Mouse (Mus musculus) forebrain, embryonic 12.5 days (tissue): Measurements from ENCODE around the gene Hgd. TPM values are rescaled to one million over a fixed set of nuclear protein-coding genes. Genes with fewer than 3 reads are reported as not detected.

Source experiments
- ATAC-seq: fragments of 200-750 bp; cut with Nextera tagmentation; 2 replicates; pipeline ENCODE4 v1.8.0; 2017; ENCODE audit warnings: moderate TSS enrichment; ENCODE audit not compliant: low FRiP score
- H3K27ac ChIP-seq: fragments of 300-500 bp; sonication (generic); 2 replicates; pipeline ENCODE4 v1.5.1; 2016; ENCODE audit warnings: mild to moderate bottlenecking
- H3K27me3 ChIP-seq: fragments of 300-500 bp; sonication (generic); 2 replicates; pipeline ENCODE4 v1.6.1; 2016; ENCODE audit warnings: mild to moderate bottlenecking
- H3K36me3 ChIP-seq: fragments of 300-500 bp; sonication (generic); replicated peaks from 2 replicates; pipeline ENCODE4 v1.6.1; 2016; ENCODE audit warnings: mild to moderate bottlenecking
- H3K4me1 ChIP-seq: fragments of 300-500 bp; sonication (generic); 2 replicates; pipeline ENCODE4 v1.6.1; 2016
- H3K4me2 ChIP-seq: fragments of 300-500 bp; sonication (generic); 2 replicates; pipeline ENCODE4 v1.6.1; 2016; ENCODE audit warnings: mild to moderate bottlenecking, moderate library complexity
- H3K4me3 ChIP-seq: fragments of 300-500 bp; sonication (generic); replicated peaks from 2 replicates; pipeline ENCODE4 v1.5.1; 2016; ENCODE audit warnings: mild to moderate bottlenecking
- H3K9ac ChIP-seq: fragments of 300-500 bp; sonication (generic); 2 replicates; pipeline ENCODE4 v1.6.1; 2016; ENCODE audit warnings: mild to moderate bottlenecking
- H3K9me3 ChIP-seq: fragments of 300-500 bp; sonication (generic); 2 replicates; pipeline ENCODE4 v1.6.1; 2016
- WGBS: fragments of 180-500 bp; shearing (Covaris S2); methylation state at CpG from one replicate; pipeline ENCODE4 v1.1.7; 2016; 5-methylcytosine and 5-hydroxymethylcytosine counted together
- polyA plus RNA-seq: library from polyadenylated mRNA; unstranded; fragments of >200 nt; fragmentation: Nextera tagmentation; extraction: Ambion mirVana; gene quantifications from 2 replicates; pipeline ENCODE4 v1.2.1, GENCODE M21; 2016

Gene Hgd
- polyA plus RNA-seq, 1 experiment from 2014 or later, result 0.45 TPM

DNA sequence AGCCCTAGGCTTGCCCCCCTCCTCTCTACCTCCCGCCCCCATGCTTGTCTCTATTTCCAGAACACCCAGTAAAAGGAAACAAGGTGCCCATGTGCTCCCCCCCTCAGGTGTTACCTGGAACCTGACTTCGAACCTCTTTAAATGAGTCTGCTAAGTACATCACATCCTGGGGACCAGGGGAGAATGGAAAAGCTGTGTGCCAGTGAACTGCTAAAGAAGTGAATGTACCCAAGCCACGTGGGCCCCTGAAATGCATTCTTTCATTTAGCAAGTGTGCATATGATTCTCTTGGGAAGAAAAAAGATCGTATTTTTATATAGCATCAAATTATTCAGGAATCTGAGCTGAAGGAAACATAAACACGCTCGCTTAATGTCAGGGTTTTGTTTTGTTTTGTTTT, 3.8 kb downstream of the Hgd start:
- peak overlapping the region; percentile 95 for H3K27ac ChIP-seq
- no peaks in the 10 kb centered on the region for H3K27me3 ChIP-seq
- peaks cover 45% of the 10 kb centered on the region for H3K4me1 ChIP-seq
- H3K36me3 ChIP-seq, result no peaks in the 10 kb centered on the region
- H3K9me3 ChIP-seq, result no peaks in the 10 kb centered on the region
- peak overlapping the region; percentile 54; the same call in 1 of the 2 replicates for H3K9ac ChIP-seq
- H3K4me3 ChIP-seq, result peak overlapping the region; percentile 16; the same call in 1 of the 2 replicates
- 22% methylated on average over 6 of the region's 6 CpGs for WGBS
- no peak for ATAC-seq
- peak overlapping the region; percentile 51 for H3K4me2 ChIP-seq

DNA sequence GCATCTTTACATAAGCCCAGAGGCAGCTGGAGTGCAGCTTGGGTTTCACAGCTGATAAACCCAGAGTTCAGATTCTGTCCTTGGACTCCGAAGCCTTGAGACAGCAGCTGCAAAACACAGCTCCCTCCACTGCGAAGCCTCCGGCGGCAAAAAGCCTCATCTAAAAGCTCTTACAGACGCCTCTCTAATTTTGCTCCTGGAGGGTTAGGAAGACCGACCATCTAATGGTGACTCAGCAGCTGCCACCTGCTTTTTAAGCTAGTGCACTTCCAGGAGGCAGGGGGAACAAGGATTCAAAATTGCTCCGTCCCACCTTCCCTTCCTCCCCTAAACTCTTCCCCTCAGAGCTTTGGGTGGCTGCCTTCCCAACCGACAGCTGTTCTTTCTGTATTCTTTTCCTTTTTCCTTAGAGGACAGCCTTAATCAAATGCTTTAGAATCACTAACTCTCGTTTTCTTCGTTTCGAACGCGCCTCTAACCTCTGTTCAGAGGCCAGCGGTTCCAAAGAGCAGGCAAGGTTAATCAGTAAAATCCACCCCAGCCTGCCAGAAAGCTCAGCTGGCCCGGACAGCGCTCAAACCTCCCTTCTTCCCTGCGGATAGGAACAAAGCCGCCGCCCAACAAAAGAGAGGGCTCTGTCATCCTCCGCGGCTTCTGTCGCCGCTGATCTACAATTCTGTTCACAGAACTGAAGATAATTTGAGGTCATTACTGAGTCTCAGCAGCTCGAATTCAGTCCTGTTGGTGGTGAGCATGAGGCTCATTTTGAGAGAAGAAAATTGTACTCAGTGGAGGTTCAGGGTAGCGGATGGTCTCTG, 4.5 kb downstream of the Hgd start:
- Histone ChIP-seq H3K4me1 (peaks cover 45% of the 10 kb centered on the region), H3K27ac (peak overlapping the region; percentile 95), H3K4me2 (peak overlapping the region; percentile 51), H3K27me3 (no peaks in the 10 kb centered on the region), H3K9ac (peak overlapping the region; percentile 54; the same call in 1 of the 2 replicates), H3K36me3 (no peaks in the 10 kb centered on the region), H3K4me3 (peak overlapping the region; percentile 16), H3K9me3 (no peaks in the 10 kb centered on the region)
- peak; percentile 88 for ATAC-seq
- 2% methylated on average over 25 of the region's 25 CpGs for WGBS

GRCm38 (mm10) chr16:37585129-37585563, 5.2 kb downstream of the Hgd start:
- no peak overlapping the region for H3K9ac ChIP-seq
- H3K4me2 ChIP-seq, result peak overlapping the region; percentile 51
- no peaks in the 10 kb centered on the region for H3K9me3 ChIP-seq
- H3K36me3 ChIP-seq, result no peaks in the 10 kb centered on the region
- no peak overlapping the region for H3K4me3 ChIP-seq
- ATAC-seq, result peak; percentile 39
- H3K27ac ChIP-seq, result peak overlapping the region; percentile 95
- peaks cover 51% of the 10 kb centered on the region for H3K4me1 ChIP-seq
- H3K27me3 ChIP-seq, result no peaks in the 10 kb centered on the region
- WGBS, result 47% methylated on average over 8 of the region's 8 CpGs

DNA sequence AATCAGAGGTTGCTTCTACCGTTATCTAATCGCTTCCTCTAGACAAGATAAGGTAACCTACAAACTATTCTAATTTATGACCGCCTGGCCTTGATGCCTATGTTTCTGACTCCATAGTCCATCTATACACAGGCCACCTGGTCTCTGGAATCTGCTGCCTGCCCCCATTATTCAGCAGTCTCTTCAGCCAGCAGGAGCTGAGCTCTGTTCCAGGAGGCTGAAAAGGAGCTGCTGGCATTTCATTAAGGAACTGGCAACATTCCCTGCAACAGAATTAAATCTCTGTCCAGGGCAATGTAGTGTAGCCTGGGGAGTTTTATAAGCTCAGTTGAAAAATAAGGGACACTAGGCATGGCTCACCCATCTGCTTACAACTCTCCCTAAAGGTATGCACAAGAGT, 11.0 kb downstream of the Hgd start:
- Histone ChIP-seq H3K4me3 (no peak overlapping the region), H3K9me3 (no peaks in the 10 kb centered on the region), H3K4me2 (no peak overlapping the region), H3K9ac (no peak overlapping the region), H3K27me3 (no peaks in the 10 kb centered on the region), H3K27ac (no peak overlapping the region), H3K36me3 (no peaks in the 10 kb centered on the region), H3K4me1 (peaks cover 10% of the 10 kb centered on the region; the same call in 1 of the 2 replicates)
- 88% methylated on average over 3 of the region's 3 CpGs for WGBS
- ATAC-seq, result no peak

- WGBS, result 93% methylated on average over 8 of the region's 8 CpGs
- Histone ChIP-seq H3K9me3 (no peaks in the 10 kb centered on the region), H3K4me2 (no peak overlapping the region), H3K9ac (no peak overlapping the region), H3K4me1 (peaks cover 10% of the 10 kb centered on the region; the same call in 1 of the 2 replicates), H3K27ac (no peak overlapping the region), H3K27me3 (no peaks in the 10 kb centered on the region), H3K4me3 (no peak overlapping the region), H3K36me3 (no peaks in the 10 kb centered on the region)
- no peak for ATAC-seq
Measured at GRCm38 (mm10) chr16:37591551-37591950, 11.6 kb downstream of the Hgd start.

GRCm38 (mm10) chr16:37597412-37597811, 17.5 kb downstream of the Hgd start:
- ATAC-seq, result no peak
- no peaks in the 10 kb centered on the region for H3K36me3 ChIP-seq
- H3K4me1 ChIP-seq, result no peaks in the 10 kb centered on the region
- H3K9ac ChIP-seq, result no peak overlapping the region
- 80% methylated on average over 5 of the region's 5 CpGs for WGBS
- no peaks in the 10 kb centered on the region for H3K9me3 ChIP-seq
- no peak overlapping the region for H3K27ac ChIP-seq
- H3K4me2 ChIP-seq, result no peak overlapping the region
- no peaks in the 10 kb centered on the region for H3K27me3 ChIP-seq
- H3K4me3 ChIP-seq, result no peak overlapping the region

DNA sequence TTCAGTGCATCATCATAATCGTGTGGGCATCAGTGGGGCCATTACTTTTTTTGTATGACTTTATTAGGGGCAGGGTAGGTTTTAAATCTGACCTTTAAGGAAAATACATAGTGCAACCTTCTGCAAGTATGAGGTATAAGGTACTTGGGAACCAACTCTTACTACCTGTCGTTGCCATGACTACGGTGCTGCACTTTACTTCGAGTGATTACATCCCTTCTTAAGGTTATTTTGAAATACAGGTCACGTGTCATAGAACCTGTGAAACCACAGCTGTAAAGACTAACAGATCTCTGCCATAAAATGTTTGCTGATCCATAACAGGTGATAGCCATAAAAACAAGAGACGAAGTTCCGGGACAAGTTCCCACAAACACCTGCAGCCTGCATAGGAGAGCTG, 18.5 kb downstream of the Hgd start:
- Histone ChIP-seq H3K4me2 (no peak overlapping the region), H3K4me3 (no peak overlapping the region), H3K27ac (no peak overlapping the region), H3K4me1 (no peaks in the 10 kb centered on the region), H3K36me3 (no peaks in the 10 kb centered on the region), H3K9ac (no peak overlapping the region), H3K27me3 (no peaks in the 10 kb centered on the region), H3K9me3 (no peaks in the 10 kb centered on the region)
- no peak for ATAC-seq
- 93% methylated on average over 7 of the region's 7 CpGs for WGBS

GRCm38 (mm10) chr16:37599326-37599725, 19.4 kb downstream of the Hgd start:
- no peaks in the 10 kb centered on the region for H3K27me3 ChIP-seq
- no peak overlapping the region for H3K9ac ChIP-seq
- no peak overlapping the region for H3K4me3 ChIP-seq
- ATAC-seq, result no peak
- H3K4me1 ChIP-seq, result no peaks in the 10 kb centered on the region
- H3K9me3 ChIP-seq, result no peaks in the 10 kb centered on the region
- WGBS, result 90% methylated on average over 3 of the region's 3 CpGs
- H3K27ac ChIP-seq, result no peak overlapping the region
- no peaks in the 10 kb centered on the region for H3K36me3 ChIP-seq
- H3K4me2 ChIP-seq, result no peak overlapping the region

DNA sequence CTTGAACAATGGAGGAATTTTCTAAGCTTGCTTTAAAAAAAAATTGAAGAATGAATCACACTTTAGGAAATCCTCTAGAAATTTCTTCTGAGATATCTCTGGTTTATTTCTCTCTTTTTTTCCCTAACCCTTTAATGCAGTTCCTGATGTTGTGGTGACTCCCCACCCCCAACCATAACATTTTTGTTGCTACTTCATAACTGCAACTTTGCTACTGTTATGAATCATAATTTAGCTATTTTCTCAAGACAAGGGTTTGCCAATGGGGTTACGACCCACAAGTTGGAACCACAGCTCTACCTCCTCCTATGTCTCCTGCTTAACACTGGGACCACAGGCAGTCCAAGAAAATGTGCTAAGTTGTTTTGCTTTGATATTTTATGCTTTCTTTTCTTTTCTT, 23.5 kb downstream of the Hgd start:
- no peaks in the 10 kb centered on the region for H3K9me3 ChIP-seq
- no peaks in the 10 kb centered on the region for H3K36me3 ChIP-seq
- no peaks in the 10 kb centered on the region for H3K27me3 ChIP-seq
- no peak overlapping the region for H3K9ac ChIP-seq
- H3K4me2 ChIP-seq, result no peak overlapping the region
- ATAC-seq, result no peak
- no peak overlapping the region for H3K4me3 ChIP-seq
- H3K4me1 ChIP-seq, result no peaks in the 10 kb centered on the region
- 98% methylated on average over 1 of the region's 1 CpGs for WGBS
- H3K27ac ChIP-seq, result no peak overlapping the region

- Histone ChIP-seq H3K36me3 (no peaks in the 10 kb centered on the region), H3K27me3 (no peaks in the 10 kb centered on the region), H3K4me2 (no peak overlapping the region), H3K9ac (no peak overlapping the region), H3K27ac (no peak overlapping the region), H3K4me1 (no peaks in the 10 kb centered on the region), H3K9me3 (no peaks in the 10 kb centered on the region), H3K4me3 (no peak overlapping the region)
- no peak for ATAC-seq
- 94% methylated on average over 6 of the region's 6 CpGs for WGBS
Measured at GRCm38 (mm10) chr16:37604243-37604642, 24.3 kb downstream of the Hgd start.

DNA sequence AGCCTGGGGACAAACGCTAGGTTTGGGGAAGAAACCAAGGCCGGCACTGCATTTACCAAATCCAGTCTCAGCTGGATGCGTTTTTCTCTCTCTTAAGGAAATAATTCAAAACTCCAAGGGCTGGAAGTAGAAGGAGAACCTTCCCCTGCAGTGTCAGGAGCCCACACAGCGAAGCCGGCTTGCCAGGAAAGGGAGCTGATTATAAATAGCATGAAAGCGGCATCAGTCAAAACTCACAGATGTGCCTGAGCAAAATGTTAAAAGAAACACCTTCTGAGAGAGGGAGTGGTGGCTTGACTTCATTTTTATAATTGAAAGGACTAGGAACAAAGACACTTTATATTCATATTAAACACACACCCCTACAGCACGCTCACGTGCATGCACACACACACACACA, 30.4 kb downstream of the Hgd start:
- H3K36me3 ChIP-seq, result no peaks in the 10 kb centered on the region
- ATAC-seq, result no peak
- no peak overlapping the region for H3K27ac ChIP-seq
- H3K27me3 ChIP-seq, result no peaks in the 10 kb centered on the region
- no peak overlapping the region for H3K4me2 ChIP-seq
- H3K4me1 ChIP-seq, result peaks cover 4% of the 10 kb centered on the region; the same call in 1 of the 2 replicates
- H3K9ac ChIP-seq, result no peak overlapping the region
- 82% methylated on average over 8 of the region's 8 CpGs for WGBS
- no peaks in the 10 kb centered on the region for H3K9me3 ChIP-seq
- H3K4me3 ChIP-seq, result no peak overlapping the region

DNA sequence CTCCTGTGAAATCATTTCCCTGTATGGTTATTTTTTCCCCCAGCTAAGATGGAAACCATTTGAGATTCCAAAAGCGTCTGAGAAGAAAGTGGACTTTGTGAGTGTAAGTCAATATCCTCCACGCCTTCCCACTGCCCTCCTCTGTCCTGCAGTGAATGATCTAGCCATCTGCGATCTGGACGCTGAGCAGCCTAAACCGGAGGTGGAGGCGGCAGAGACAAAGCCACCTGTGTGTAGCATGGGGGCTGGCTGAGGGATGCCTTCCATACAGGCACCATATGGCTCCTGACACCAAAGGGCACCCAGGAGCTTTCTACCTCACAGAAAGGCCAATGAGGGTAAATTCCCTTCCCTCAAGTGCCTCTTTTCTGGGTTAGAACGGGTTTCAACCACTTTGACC, 31.1 kb downstream of the Hgd start:
- no peak overlapping the region for H3K27ac ChIP-seq
- H3K4me2 ChIP-seq, result no peak overlapping the region
- no peaks in the 10 kb centered on the region for H3K9me3 ChIP-seq
- WGBS, result 75% methylated on average over 7 of the region's 7 CpGs
- no peaks in the 10 kb centered on the region for H3K36me3 ChIP-seq
- peaks cover 4% of the 10 kb centered on the region; the same call in 1 of the 2 replicates for H3K4me1 ChIP-seq
- H3K9ac ChIP-seq, result no peak overlapping the region
- no peak for ATAC-seq
- no peaks in the 10 kb centered on the region for H3K27me3 ChIP-seq
- no peak overlapping the region for H3K4me3 ChIP-seq

- no peak overlapping the region for H3K4me2 ChIP-seq
- no peak overlapping the region for H3K9ac ChIP-seq
- H3K27ac ChIP-seq, result no peak overlapping the region
- peaks cover 4% of the 10 kb centered on the region; the same call in 1 of the 2 replicates for H3K4me1 ChIP-seq
- H3K9me3 ChIP-seq, result no peaks in the 10 kb centered on the region
- ATAC-seq, result no peak
- 95% methylated on average over 5 of the region's 5 CpGs for WGBS
- no peak overlapping the region for H3K4me3 ChIP-seq
- H3K36me3 ChIP-seq, result no peaks in the 10 kb centered on the region
- H3K27me3 ChIP-seq, result no peaks in the 10 kb centered on the region
Measured at GRCm38 (mm10) chr16:37612013-37612412, 32.1 kb downstream of the Hgd start.
